Mouse (Mus musculus): ENCODE results near the gene Gm14214. TPM values are rescaled to one million over a fixed set of nuclear protein-coding genes. Genes with fewer than 3 reads are reported as not detected.

Gm14214 gene
- polyA plus RNA-seq, 1 experiment from 2014 or later = not detected

- H3K9ac ChIP-seq = peak within 1 kb of the TSS; percentile 99
- peak; percentile 95 for ATAC-seq (replicated peaks; ENCODE audit: insufficient number of reproducible peaks, insufficient read depth, low FRiP score, low read depth)
These were observed 21.0 kb upstream of the Gm14214 start, which contains the start of the genes Raly and a for GRCm38 (mm10) chr2:154790656-154791483. Gene Raly, plus strand, starts transcription at chr2:154791096. Gene a, plus strand, starts transcription at chr2:154791402.

GRCm38 (mm10) chr2:154789977-154790655, 20.3 kb upstream of the Gm14214 start:
- no peak for ATAC-seq (replicated peaks; ENCODE audit: insufficient number of reproducible peaks, insufficient read depth, low FRiP score, low read depth)
- peak overlapping the region; percentile 49 for H3K9ac ChIP-seq
- 8% methylated on average over 14 of the region's 14 CpGs for WGBS

More at GRCm38 (mm10) chr2:154790656-154791483, 21.0 kb upstream of the Gm14214 start, which contains the start of the genes Raly and a:
- Histone ChIP-seq H3K27me3 (no peaks in the 10 kb centered on the region), H3K4me2 (peak within 1 kb of the TSS; percentile 66), H3K4me3 (peak within 1 kb of the TSS; percentile 98), H3K27ac (peak within 1 kb of the TSS; percentile 95), H3K36me3 (no peaks in the 10 kb centered on the region), H3K9me3 (replicated peaks) (no peaks in the 10 kb centered on the region), H3K4me1 (replicated peaks) (peaks cover 36% of the 10 kb centered on the region)
- 1% methylated on average over 83 of the region's 89 CpGs for WGBS

GRCm38 (mm10) chr2:154789381-154789780, 19.6 kb upstream of the Gm14214 start:
- no peak for ATAC-seq (replicated peaks; ENCODE audit: insufficient number of reproducible peaks, insufficient read depth, low FRiP score, low read depth)

More at GRCm38 (mm10) chr2:154789977-154790655, 20.3 kb upstream of the Gm14214 start:
- Histone ChIP-seq H3K27ac (peak overlapping the region; percentile 95), H3K36me3 (no peaks in the 10 kb centered on the region), H3K27me3 (no peaks in the 10 kb centered on the region), H3K4me3 (peak overlapping the region; percentile 98), H3K9me3 (replicated peaks) (no peaks in the 10 kb centered on the region), H3K4me2 (peak overlapping the region; percentile 63), H3K4me1 (replicated peaks) (peaks cover 29% of the 10 kb centered on the region)

DNA sequence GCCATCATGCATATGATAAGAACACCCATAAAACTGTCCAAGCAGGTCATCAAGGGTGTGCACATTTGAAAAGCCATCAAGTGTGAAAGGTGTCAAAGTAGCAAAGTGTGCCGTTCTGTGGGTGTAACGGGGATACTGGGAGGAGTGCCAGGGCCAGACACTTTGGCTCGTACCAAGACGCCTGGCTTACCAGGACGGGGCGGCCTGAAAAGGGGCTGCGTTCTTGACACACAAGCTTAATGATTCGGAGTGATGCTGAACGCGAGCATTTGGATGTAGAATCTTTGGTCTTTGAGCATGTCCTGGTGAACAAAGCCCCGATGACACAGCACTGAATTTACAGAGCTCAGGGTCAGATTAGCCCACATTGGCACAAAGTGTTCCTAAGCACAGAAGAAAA, 16.9 kb upstream of the Gm14214 start:
- no peak overlapping the region for H3K4me2 ChIP-seq
- H3K4me1 ChIP-seq (replicated peaks) = peaks cover 5% of the 10 kb centered on the region
- no peak overlapping the region for H3K9ac ChIP-seq
- H3K36me3 ChIP-seq = no peaks in the 10 kb centered on the region
- H3K27ac ChIP-seq = no peak overlapping the region
- no peaks in the 10 kb centered on the region for H3K9me3 ChIP-seq (replicated peaks)
- H3K27me3 ChIP-seq = no peaks in the 10 kb centered on the region
- 67% methylated on average over 11 of the region's 11 CpGs for WGBS
- ATAC-seq (replicated peaks; ENCODE audit: insufficient number of reproducible peaks, insufficient read depth, low FRiP score, low read depth) = no peak
- no peak overlapping the region for H3K4me3 ChIP-seq

More at GRCm38 (mm10) chr2:154789381-154789780, 19.6 kb upstream of the Gm14214 start:
- Histone ChIP-seq H3K9ac (no peak overlapping the region), H3K27ac (no peak overlapping the region), H3K4me1 (replicated peaks) (peaks cover 24% of the 10 kb centered on the region), H3K4me2 (no peak overlapping the region), H3K4me3 (no peak overlapping the region), H3K27me3 (no peaks in the 10 kb centered on the region), H3K9me3 (replicated peaks) (no peaks in the 10 kb centered on the region), H3K36me3 (no peaks in the 10 kb centered on the region)
- WGBS = 59% methylated on average over 6 of the region's 6 CpGs

DNA sequence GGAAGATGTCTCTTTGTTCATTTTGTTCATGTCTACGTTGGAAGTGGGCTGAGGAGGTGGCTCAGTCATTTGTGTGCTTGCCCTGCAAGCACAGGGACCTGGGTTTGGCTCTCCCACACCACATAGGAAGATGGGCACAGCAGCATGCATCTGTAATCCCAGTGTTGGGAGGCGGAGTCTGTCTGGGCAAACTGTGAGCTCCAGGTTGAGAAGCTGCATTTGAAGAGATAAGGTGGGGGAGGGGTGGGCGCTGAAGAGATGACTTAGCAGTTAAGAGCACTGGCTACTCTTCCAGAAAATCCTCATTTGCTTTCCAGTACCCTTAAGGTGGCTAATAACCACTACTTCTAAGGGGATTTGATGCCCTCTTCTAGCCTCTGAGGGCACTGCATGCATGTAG, 16.4 kb upstream of the Gm14214 start:
- H3K36me3 ChIP-seq = no peaks in the 10 kb centered on the region
- no peak overlapping the region for H3K4me2 ChIP-seq
- no peak for ATAC-seq (replicated peaks; ENCODE audit: insufficient number of reproducible peaks, insufficient read depth, low FRiP score, low read depth)
- WGBS = 39% methylated on average over 3 of the region's 3 CpGs
- H3K27me3 ChIP-seq = no peaks in the 10 kb centered on the region
- no peak overlapping the region for H3K4me3 ChIP-seq
- H3K9ac ChIP-seq = no peak overlapping the region
- H3K9me3 ChIP-seq (replicated peaks) = no peaks in the 10 kb centered on the region
- H3K4me1 ChIP-seq (replicated peaks) = peaks cover 5% of the 10 kb centered on the region
- H3K27ac ChIP-seq = no peak overlapping the region

- Histone ChIP-seq H3K9me3 (replicated peaks) (no peaks in the 10 kb centered on the region), H3K4me1 (replicated peaks) (peaks cover 5% of the 10 kb centered on the region), H3K27ac (no peak overlapping the region), H3K36me3 (no peaks in the 10 kb centered on the region), H3K9ac (no peak overlapping the region), H3K27me3 (no peaks in the 10 kb centered on the region), H3K4me3 (no peak overlapping the region), H3K4me2 (no peak overlapping the region)
- 52% methylated on average over 3 of the region's 3 CpGs for whole genome bisulfite sequencing
- no peak for ATAC-seq (replicated peaks; ENCODE audit: insufficient number of reproducible peaks, insufficient read depth, low FRiP score, low read depth)
These were observed 15.5 kb upstream of the Gm14214 start for GRCm38 (mm10) chr2:154785284-154785683.

- no peak overlapping the region for H3K27ac ChIP-seq
- no peak for ATAC-seq (replicated peaks; ENCODE audit: insufficient number of reproducible peaks, insufficient read depth, low FRiP score, low read depth)
- 74% methylated on average over 17 of the region's 17 CpGs for WGBS
- H3K27me3 ChIP-seq = no peaks in the 10 kb centered on the region
- no peaks in the 10 kb centered on the region for H3K9me3 ChIP-seq (replicated peaks)
- H3K4me3 ChIP-seq = no peak overlapping the region
- H3K9ac ChIP-seq = no peak overlapping the region
- H3K4me2 ChIP-seq = no peak overlapping the region
- H3K4me1 ChIP-seq (replicated peaks) = no peaks in the 10 kb centered on the region
- H3K36me3 ChIP-seq = no peaks in the 10 kb centered on the region
These were observed 13.2 kb upstream of the Gm14214 start for GRCm38 (mm10) chr2:154782856-154783650.

GRCm38 (mm10) chr2:154782361-154782760, 12.5 kb upstream of the Gm14214 start:
- Histone ChIP-seq H3K27me3 (no peaks in the 10 kb centered on the region), H3K4me2 (no peak overlapping the region), H3K36me3 (no peaks in the 10 kb centered on the region), H3K4me1 (replicated peaks) (no peaks in the 10 kb centered on the region), H3K4me3 (no peak overlapping the region), H3K9me3 (replicated peaks) (no peaks in the 10 kb centered on the region), H3K27ac (no peak overlapping the region), H3K9ac (no peak overlapping the region)
- ATAC-seq (replicated peaks; ENCODE audit: insufficient number of reproducible peaks, insufficient read depth, low FRiP score, low read depth) = no peak
- 72% methylated on average over 4 of the region's 4 CpGs for WGBS

DNA sequence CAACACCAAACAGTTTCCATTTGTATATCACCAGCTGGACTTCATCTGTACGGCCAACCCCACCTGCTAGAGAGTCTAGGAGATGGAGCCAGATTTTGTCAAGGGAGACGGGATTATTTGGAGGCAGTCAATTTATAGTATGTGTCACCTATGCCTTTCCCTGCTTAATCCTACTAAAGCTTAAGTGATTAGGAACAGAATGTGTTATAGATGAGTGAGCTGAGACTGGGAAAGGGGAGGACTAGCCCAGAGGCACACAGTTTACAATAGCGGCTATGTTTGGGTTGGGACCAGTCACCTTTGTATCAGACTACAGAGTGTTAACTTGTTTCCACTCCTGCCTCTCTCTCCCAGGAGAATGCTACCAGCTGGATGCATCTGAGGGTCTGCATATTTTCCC, 9.8 kb upstream of the Gm14214 start:
- no peak for ATAC-seq (replicated peaks; ENCODE audit: insufficient number of reproducible peaks, insufficient read depth, low FRiP score, low read depth)
- Histone ChIP-seq H3K4me1 (replicated peaks) (no peaks in the 10 kb centered on the region), H3K4me2 (no peak overlapping the region), H3K4me3 (no peak overlapping the region), H3K27ac (no peak overlapping the region), H3K9ac (no peak overlapping the region), H3K27me3 (no peaks in the 10 kb centered on the region), H3K9me3 (replicated peaks) (no peaks in the 10 kb centered on the region), H3K36me3 (no peaks in the 10 kb centered on the region)
- 54% methylated on average over 3 of the region's 3 CpGs for WGBS

GRCm38 (mm10) chr2:154776496-154776895, 6.7 kb upstream of the Gm14214 start:
- Histone ChIP-seq H3K4me1 (replicated peaks) (no peaks in the 10 kb centered on the region), H3K36me3 (no peaks in the 10 kb centered on the region), H3K4me2 (no peak overlapping the region), H3K27me3 (no peaks in the 10 kb centered on the region), H3K27ac (no peak overlapping the region), H3K4me3 (no peak overlapping the region), H3K9ac (no peak overlapping the region), H3K9me3 (replicated peaks) (no peaks in the 10 kb centered on the region)
- ATAC-seq (replicated peaks; ENCODE audit: insufficient number of reproducible peaks, insufficient read depth, low FRiP score, low read depth) = no peak
- 53% methylated on average over 7 of the region's 7 CpGs for WGBS

GRCm38 (mm10) chr2:154774032-154774431, 4.2 kb upstream of the Gm14214 start:
- no peak for ATAC-seq (replicated peaks; ENCODE audit: insufficient number of reproducible peaks, insufficient read depth, low FRiP score, low read depth)
- Histone ChIP-seq H3K4me1 (replicated peaks) (no peaks in the 10 kb centered on the region), H3K4me3 (no peak overlapping the region), H3K9ac (no peak overlapping the region), H3K27ac (no peak overlapping the region), H3K4me2 (no peak overlapping the region), H3K27me3 (no peaks in the 10 kb centered on the region), H3K9me3 (replicated peaks) (no peaks in the 10 kb centered on the region), H3K36me3 (no peaks in the 10 kb centered on the region)
- 82% methylated on average over 1 of the region's 1 CpGs for WGBS

Data from heart, embryonic 15.5 days (tissue).